Mouse (Mus musculus): ENCODE results near the gene Tjp2. TPM values are rescaled to one million over a fixed set of nuclear protein-coding genes. Genes with fewer than 3 reads are reported as not detected.
A peak's percentile ranks its signal among the peaks of the same experiment; 100 is the strongest.

The Tjp2 gene
- polyA plus RNA-seq, 1 experiment from 2014 or later = 33.6 TPM

DNA sequence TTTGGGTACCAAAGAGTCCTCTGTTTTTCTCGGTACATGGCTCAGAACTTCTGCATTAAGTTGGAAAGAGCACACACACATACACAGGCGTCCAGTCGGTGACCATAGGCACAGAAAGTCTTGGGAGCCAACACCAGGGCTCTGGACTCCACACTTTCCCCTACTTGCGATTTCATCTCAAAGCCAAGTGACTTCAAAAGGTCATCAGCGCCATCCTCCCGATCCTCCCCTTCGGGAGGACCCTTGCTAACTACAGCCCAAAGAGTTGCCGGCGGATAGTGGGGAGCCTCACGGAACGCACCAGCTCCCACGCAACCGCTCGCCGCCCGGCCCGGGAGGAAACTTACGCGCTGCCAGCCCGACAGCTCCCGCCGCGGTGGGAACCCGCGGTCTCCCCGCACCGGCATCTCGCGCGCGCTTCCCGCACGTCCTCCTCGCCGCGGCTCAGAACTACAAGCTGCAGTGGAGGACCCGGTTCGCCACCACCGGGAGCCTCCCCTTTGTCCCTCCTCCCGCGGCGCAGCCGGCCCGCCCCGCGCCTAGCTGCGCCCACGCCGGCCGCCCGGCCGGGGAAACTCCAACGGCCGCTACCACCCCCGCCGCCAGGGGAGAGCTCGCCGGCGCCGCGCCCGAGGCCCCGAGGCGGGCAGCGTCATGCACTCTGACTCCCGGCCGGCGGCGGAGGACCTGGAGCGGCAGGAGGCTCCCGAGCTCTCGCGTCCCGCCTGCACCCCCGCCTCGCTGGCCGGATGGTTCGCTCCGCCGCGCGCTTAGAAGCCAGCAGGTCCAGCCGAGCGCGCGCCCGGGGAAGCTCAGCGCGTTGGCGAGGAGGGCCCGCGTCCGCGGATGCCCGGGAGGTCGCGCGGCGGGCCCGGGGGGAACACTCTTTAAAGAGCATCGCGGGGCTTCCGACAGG, 51.0 kb downstream of the Tjp2 start:
- peak overlapping the region; percentile 30 for H3K27ac ChIP-seq (replicated peaks)
- peak overlapping the region; percentile 67 for H3K4me2 ChIP-seq (replicated peaks)
- H3K27me3 ChIP-seq = peaks cover 8% of the 10 kb centered on the region; the same call in 1 of the 2 replicates
- peak overlapping the region; percentile 74 for H3K4me3 ChIP-seq
- no peaks in the 10 kb centered on the region for H3K36me3 ChIP-seq
- H3K9me3 ChIP-seq = no peaks in the 10 kb centered on the region
- H3K9ac ChIP-seq (replicated peaks) = peak overlapping the region; percentile 77
- WGBS = under 1% methylated on average over 83 of the region's 103 CpGs
- peak; percentile 96 for ATAC-seq (ENCODE audit: low FRiP score, low read depth)
- peaks cover 25% of the 10 kb centered on the region for H3K4me1 ChIP-seq

DNA sequence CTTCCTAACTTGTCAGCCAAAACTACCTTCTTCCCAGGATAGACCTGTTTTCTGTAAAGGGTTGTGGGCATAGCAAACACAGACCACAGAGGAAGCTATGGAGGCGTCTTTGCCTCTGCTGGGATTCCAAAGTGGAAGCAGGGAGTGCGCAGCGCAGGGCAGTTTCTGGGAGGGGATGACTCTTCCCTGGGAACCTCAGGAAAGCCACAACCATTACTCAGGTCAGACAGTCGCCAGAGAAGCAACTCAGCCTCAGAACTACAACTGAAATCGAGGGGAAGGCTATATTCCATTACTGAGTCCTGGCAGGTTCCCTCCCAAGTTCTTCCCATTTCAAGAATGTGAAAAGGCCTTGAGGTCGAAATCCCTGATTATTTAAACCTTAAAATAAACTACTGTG, 51.8 kb downstream of the Tjp2 start:
- WGBS = 18% methylated on average over 6 of the region's 6 CpGs
- no peaks in the 10 kb centered on the region for H3K36me3 ChIP-seq
- ATAC-seq (ENCODE audit: low FRiP score, low read depth) = no peak
- H3K4me1 ChIP-seq = peaks cover 25% of the 10 kb centered on the region
- H3K27ac ChIP-seq (replicated peaks) = no peak overlapping the region
- peaks cover 9% of the 10 kb centered on the region for H3K27me3 ChIP-seq
- no peaks in the 10 kb centered on the region for H3K9me3 ChIP-seq
- H3K4me3 ChIP-seq = peak overlapping the region; percentile 74
- peak overlapping the region; percentile 77; the same call in 1 of the 2 replicates for H3K9ac ChIP-seq (replicated peaks)
- peak overlapping the region; percentile 67 for H3K4me2 ChIP-seq (replicated peaks)

DNA sequence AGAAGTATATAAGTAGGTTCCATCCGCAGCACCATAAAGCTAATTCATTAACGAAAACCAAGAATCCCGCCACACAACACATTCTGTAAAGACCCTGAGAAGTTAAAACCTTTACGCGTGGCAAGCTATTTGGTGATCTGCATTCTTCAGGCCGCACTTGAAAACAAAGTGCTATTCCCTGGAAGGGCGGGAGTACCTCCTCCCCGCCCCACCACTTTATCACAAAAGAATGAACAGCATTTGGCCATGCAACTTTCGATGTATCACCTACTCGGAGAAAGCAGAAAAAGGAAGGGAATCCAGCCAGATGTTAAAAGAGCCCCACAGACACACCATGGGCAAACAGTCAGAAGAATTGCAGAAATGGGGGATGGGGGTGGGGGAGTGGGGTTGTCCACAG, 56.3 kb downstream of the Tjp2 start:
- Histone ChIP-seq H3K27ac (replicated peaks) (no peak overlapping the region), H3K4me2 (replicated peaks) (no peak overlapping the region), H3K27me3 (peaks cover 14% of the 10 kb centered on the region), H3K4me1 (peaks cover 36% of the 10 kb centered on the region), H3K9ac (replicated peaks) (no peak overlapping the region), H3K36me3 (no peaks in the 10 kb centered on the region), H3K9me3 (no peaks in the 10 kb centered on the region), H3K4me3 (no peak overlapping the region)
- ATAC-seq (ENCODE audit: low FRiP score, low read depth) = no peak
- 69% methylated on average over 10 of the region's 10 CpGs for WGBS

DNA sequence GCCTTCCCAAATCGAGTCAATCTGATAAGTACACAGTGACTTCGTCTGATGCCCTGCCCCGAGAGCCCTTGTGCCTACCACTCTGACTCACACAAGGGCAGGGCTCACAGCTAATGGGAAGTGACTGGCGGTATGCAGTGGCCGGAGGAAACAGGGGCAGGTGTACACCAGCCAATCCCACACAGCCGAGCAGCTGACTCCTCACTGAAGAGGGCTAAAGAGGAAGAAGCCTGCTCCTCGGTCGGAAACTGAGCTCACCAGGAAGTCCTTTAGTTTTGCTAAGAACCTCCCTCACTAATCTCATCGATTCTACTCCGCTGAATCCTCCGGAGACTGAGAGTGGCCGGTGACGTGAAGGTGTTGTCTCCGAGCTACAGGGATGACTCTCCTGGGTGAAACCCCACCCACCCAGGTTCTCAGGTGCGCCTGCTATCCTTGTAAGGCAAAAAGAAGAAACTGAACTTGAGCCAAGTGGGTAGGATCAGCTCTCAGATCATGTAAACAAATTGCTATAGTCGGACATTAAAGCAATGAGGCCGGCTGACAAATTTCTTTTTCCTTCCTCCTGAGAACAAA, 58.2 kb downstream of the Tjp2 start:
- Histone ChIP-seq H3K27ac (replicated peaks) (no peak overlapping the region), H3K9ac (replicated peaks) (no peak overlapping the region), H3K36me3 (no peaks in the 10 kb centered on the region), H3K9me3 (no peaks in the 10 kb centered on the region), H3K27me3 (peaks cover 9% of the 10 kb centered on the region; the same call in 1 of the 2 replicates), H3K4me3 (no peak overlapping the region), H3K4me1 (peaks cover 21% of the 10 kb centered on the region), H3K4me2 (replicated peaks) (peak overlapping the region; percentile 35)
- ATAC-seq (ENCODE audit: low FRiP score, low read depth) = peak; percentile 63; the same call in 1 of the 2 replicates
- WGBS = 12% methylated on average over 17 of the region's 17 CpGs

DNA sequence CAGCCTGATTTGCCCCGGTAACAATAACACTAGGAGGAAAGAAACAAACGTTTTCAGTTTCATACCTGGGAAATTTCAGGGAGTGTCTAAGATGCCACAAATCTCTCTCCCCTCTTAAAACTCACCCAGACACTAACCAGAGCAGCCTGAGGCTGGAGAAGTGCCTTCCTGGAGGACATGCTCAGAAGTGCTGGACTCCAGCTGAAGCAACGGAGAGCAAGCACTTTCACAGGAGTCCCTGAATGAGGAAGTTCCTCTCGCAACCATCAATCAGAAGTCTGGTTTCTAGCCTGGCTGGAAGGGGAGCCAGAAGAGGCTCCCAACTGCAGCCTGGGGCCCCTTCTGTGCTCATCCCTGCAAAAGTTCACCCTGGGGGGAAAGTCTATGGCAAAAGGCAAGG, 60.9 kb downstream of the Tjp2 start:
- H3K9me3 ChIP-seq = no peaks in the 10 kb centered on the region
- no peak for ATAC-seq (ENCODE audit: low FRiP score, low read depth)
- no peak overlapping the region for H3K9ac ChIP-seq (replicated peaks)
- H3K4me2 ChIP-seq (replicated peaks) = no peak overlapping the region
- H3K4me1 ChIP-seq = peaks cover 35% of the 10 kb centered on the region
- H3K27ac ChIP-seq (replicated peaks) = 0 out of 2 replicates have a peak overlapping the region, but pooled peaks have one; percentile 5
- no peak overlapping the region for H3K4me3 ChIP-seq
- WGBS = 52% methylated on average over 4 of the region's 4 CpGs
- H3K36me3 ChIP-seq = no peaks in the 10 kb centered on the region
- H3K27me3 ChIP-seq = peaks cover 9% of the 10 kb centered on the region; the same call in 1 of the 2 replicates

DNA sequence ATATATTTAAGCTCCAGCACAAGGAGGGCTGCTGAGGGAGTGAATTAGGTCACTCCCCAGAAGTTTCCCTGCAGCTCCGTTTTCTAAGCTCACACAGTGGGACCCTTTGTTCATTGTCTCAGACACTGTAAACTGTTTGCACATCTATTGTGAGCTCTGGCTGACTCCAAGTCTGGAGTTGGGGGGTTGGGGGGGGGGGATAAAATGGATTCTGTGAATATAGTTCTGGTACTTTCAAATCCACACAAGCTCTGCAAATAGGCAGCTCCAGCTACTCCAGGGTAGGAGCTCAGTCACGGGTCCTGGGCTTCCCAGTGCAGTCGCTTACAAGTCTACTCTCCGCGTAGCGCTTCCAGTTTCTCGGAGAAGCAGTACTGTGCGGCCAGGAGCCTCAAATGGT, 64.4 kb downstream of the Tjp2 start:
- 8% methylated on average over 8 of the region's 8 CpGs for WGBS
- no peaks in the 10 kb centered on the region for H3K36me3 ChIP-seq
- H3K4me3 ChIP-seq = no peak overlapping the region
- no peak overlapping the region for H3K9ac ChIP-seq (replicated peaks)
- no peaks in the 10 kb centered on the region for H3K9me3 ChIP-seq
- H3K27me3 ChIP-seq = no peaks in the 10 kb centered on the region
- peak; percentile 85 for ATAC-seq (ENCODE audit: low FRiP score, low read depth)
- H3K4me1 ChIP-seq = peaks cover 20% of the 10 kb centered on the region
- H3K4me2 ChIP-seq (replicated peaks) = 0 out of 2 replicates have a peak overlapping the region, but pooled peaks have one; percentile 16
- H3K27ac ChIP-seq (replicated peaks) = peak overlapping the region; percentile 39; the same call in 1 of the 2 replicates

DNA sequence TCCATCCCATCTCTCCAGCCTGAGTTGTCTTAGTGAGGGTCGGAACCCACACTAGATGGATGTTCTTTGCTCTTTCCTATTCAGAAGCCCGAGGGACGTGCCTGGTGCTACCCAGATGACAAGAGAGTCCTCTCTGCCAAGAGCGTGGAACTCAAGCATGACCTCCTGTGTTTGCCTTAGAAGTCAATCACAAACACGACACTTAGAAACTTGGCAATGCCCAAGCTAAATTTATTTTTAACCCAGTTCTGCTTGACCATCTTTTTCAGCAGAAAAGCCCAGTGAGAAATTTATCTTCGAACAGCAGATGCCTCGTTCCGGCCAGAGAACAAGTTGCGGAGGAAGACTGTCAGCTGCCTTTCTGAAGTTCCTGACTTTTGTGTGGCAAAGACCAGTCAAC, 65.1 kb downstream of the Tjp2 start:
- H3K9me3 ChIP-seq = no peaks in the 10 kb centered on the region
- H3K36me3 ChIP-seq = no peaks in the 10 kb centered on the region
- 0 out of 2 replicates have a peak, but pooled peaks cover 15% of the 10 kb centered on the region for H3K4me1 ChIP-seq
- no peak overlapping the region for H3K4me3 ChIP-seq
- H3K9ac ChIP-seq (replicated peaks) = no peak overlapping the region
- no peak overlapping the region for H3K4me2 ChIP-seq (replicated peaks)
- no peaks in the 10 kb centered on the region for H3K27me3 ChIP-seq
- 75% methylated on average over 9 of the region's 9 CpGs for WGBS
- ATAC-seq (ENCODE audit: low FRiP score, low read depth) = no peak
- H3K27ac ChIP-seq (replicated peaks) = no peak overlapping the region

DNA sequence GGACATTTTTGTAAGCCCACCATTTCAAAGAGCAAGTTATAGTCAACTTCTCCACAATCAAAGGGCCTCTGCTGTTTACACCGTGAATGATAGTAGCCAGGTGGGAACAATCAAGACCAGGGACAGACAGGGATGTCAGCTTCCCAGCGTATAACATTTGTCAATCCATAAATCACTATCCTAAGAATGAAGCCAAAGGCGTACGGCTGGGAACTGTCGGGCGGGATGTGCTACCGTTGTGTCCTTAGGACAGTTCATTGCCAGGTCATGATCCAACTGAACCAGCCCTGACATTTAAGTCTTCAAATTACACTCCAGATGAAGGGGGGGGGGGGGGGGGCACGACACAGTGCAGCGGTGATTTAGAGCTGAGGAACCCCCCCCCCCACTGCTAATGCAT, 65.5 kb downstream of the Tjp2 start:
- 88% methylated on average over 7 of the region's 9 CpGs for WGBS
- Histone ChIP-seq H3K27me3 (no peaks in the 10 kb centered on the region), H3K9ac (replicated peaks) (no peak overlapping the region), H3K4me2 (replicated peaks) (no peak overlapping the region), H3K4me1 (0 out of 2 replicates have a peak, but pooled peaks cover 15% of the 10 kb centered on the region), H3K9me3 (no peaks in the 10 kb centered on the region), H3K4me3 (no peak overlapping the region), H3K36me3 (no peaks in the 10 kb centered on the region), H3K27ac (replicated peaks) (no peak overlapping the region)
- no peak for ATAC-seq (ENCODE audit: low FRiP score, low read depth)

DNA sequence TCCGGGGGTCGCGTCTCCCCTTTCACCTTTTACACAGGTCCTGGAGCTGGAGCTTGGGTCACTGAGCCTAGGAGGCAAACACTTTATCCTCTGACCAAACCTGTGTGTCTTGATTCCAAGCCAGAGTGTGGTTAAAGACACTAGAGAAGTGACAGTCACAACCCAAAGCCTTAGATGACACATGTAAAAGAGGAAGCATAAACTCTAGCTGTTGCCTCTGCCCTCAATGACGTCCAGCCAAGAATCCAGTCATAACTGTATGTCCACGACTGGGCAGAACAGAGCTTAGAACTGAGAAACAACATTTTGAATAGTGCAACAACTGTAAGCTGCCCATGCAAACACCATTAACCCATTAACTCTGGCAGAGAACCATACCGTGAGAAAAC, 68.8 kb downstream of the Tjp2 start:
- Histone ChIP-seq H3K9me3 (no peaks in the 10 kb centered on the region), H3K4me3 (no peak overlapping the region), H3K9ac (replicated peaks) (no peak overlapping the region), H3K36me3 (no peaks in the 10 kb centered on the region), H3K27me3 (no peaks in the 10 kb centered on the region), H3K27ac (replicated peaks) (no peak overlapping the region), H3K4me1 (0 out of 2 replicates have a peak, but pooled peaks cover 15% of the 10 kb centered on the region), H3K4me2 (replicated peaks) (no peak overlapping the region)
- no peak for ATAC-seq (ENCODE audit: low FRiP score, low read depth)
- whole genome bisulfite sequencing = 79% methylated on average over 6 of the region's 6 CpGs

DNA sequence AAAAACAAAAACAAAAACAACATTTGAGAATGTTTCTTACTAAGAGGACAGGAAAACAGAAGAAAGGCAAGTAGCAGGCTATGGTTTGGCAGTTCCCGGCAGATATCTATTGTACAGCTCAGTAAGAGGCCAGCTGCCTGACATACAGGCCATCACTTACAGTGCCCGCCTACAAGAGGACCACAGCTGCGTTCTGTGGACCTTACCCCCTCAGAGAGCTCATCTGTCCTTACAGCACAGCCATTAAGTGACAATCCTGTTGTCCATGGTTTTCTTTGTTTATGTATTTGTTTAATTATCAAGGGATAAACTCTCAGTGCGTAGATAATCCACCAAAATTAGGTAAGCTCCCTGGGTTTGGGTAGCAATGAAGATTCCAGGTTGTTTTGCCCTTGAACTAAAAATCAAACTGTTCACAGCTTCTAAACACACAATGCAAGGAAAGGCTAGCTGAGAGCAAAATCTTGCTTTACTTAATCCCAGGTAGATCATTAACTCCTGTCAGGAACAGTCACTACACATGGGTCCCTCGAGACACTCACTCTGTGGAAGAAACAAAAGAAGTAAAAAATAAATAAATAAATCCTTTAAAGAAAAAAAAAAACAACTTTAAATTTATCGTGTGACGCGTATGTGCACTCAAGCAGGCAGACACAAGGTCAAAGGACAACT, 69.3 kb downstream of the Tjp2 start:
- ATAC-seq (ENCODE audit: low FRiP score, low read depth) = no peak
- no peaks in the 10 kb centered on the region for H3K27me3 ChIP-seq
- H3K4me1 ChIP-seq = 0 out of 2 replicates have a peak, but pooled peaks cover 11% of the 10 kb centered on the region
- H3K9me3 ChIP-seq = no peaks in the 10 kb centered on the region
- H3K27ac ChIP-seq (replicated peaks) = no peak overlapping the region
- WGBS = 54% methylated on average over 8 of the region's 8 CpGs
- no peak overlapping the region for H3K4me2 ChIP-seq (replicated peaks)
- no peak overlapping the region for H3K9ac ChIP-seq (replicated peaks)
- no peak overlapping the region for H3K4me3 ChIP-seq
- H3K36me3 ChIP-seq = no peaks in the 10 kb centered on the region

DNA sequence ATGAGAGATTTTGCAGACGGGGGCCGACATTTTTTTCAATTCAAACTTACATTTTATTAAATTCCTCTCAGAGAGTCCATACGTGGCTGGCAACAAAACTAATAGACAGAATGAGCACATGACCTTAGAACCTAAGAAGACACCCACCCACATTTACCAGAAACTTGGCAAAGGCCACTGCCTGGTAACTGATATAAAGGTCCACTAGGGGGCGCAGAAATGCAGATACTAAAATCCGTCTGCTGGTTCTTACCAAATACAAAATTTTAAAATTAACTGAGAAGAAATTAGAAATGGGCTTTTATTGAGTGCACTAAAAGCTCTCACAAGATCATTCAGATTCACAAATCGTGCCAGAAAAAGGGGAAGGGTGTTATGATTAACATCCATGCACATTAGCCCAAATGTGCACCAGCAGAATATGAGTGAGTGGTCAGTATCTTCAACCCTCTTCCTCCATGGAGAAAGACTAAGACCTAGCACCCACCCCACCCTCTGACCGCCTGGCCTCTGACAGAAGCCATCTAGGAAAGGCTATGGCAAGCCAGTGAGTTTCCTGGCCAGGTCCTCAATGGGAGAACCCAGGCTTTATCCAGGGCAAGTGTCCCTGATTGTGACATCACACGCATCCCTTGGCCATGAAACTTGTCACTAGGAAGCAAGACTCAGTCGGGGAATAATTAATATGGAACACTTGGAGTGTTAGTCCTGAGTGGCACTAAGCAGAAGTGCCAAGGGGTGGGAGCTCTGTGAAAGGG, 71.4 kb downstream of the Tjp2 start:
- Histone ChIP-seq H3K27ac (replicated peaks) (no peak overlapping the region), H3K9me3 (no peaks in the 10 kb centered on the region), H3K9ac (replicated peaks) (no peak overlapping the region), H3K36me3 (peaks cover 4% of the 10 kb centered on the region), H3K4me3 (no peak overlapping the region), H3K27me3 (no peaks in the 10 kb centered on the region), H3K4me2 (replicated peaks) (no peak overlapping the region), H3K4me1 (no peaks in the 10 kb centered on the region)
- WGBS = 53% methylated on average over 9 of the region's 9 CpGs
- ATAC-seq (ENCODE audit: low FRiP score, low read depth) = 0 out of 2 replicates have a peak, but pooled peaks have one; percentile 47
